Mouse (Mus musculus): ENCODE results near the gene Acan.
A peak's percentile ranks its signal among the peaks of the same experiment; 100 is the strongest.

Acan gene

GRCm38 (mm10) chr7:79053383-79053889 is at the start of gene Acan:
Gene Acan (plus strand): TSS chr7:79053483.
- DNase-seq (ENCODE audit: extremely low read depth, low read depth) = no peak

- no peak for DNase-seq (ENCODE audit: extremely low read depth, low read depth)
Measured at GRCm38 (mm10) chr7:79021293-79021905, 31.9 kb upstream of the Acan start.

- no peak for DNase-seq (ENCODE audit: extremely low read depth, low read depth)
Measured at GRCm38 (mm10) chr7:79029138-79029537, 24.1 kb upstream of the Acan start.

- no peak for DNase-seq (ENCODE audit: extremely low read depth, low read depth)
Measured at GRCm38 (mm10) chr7:79033745-79034144, 19.5 kb upstream of the Acan start.

- DNase-seq (ENCODE audit: extremely low read depth, low read depth) = no peak
Measured at GRCm38 (mm10) chr7:79034521-79034920, 18.8 kb upstream of the Acan start.

GRCm38 (mm10) chr7:79052081-79052480 is 1.2 kb upstream of the Acan start:
- DNase-seq (ENCODE audit: extremely low read depth, low read depth) = no peak

GRCm38 (mm10) chr7:79052521-79053382 is 531 bp upstream of the Acan start:
- DNase-seq (ENCODE audit: extremely low read depth, low read depth) = no peak

GRCm38 (mm10) chr7:79054111-79054510 is 828 bp downstream of the Acan start:
- DNase-seq (ENCODE audit: extremely low read depth, low read depth) = no peak

GRCm38 (mm10) chr7:79058546-79058945 is 5.3 kb downstream of the Acan start:
- DNase-seq (ENCODE audit: extremely low read depth, low read depth) = no peak

GRCm38 (mm10) chr7:79067466-79067865 is 14.2 kb downstream of the Acan start:
- DNase-seq (ENCODE audit: extremely low read depth, low read depth) = no peak

GRCm38 (mm10) chr7:79068231-79068630 is 14.9 kb downstream of the Acan start:
- DNase-seq (ENCODE audit: extremely low read depth, low read depth) = no peak

GRCm38 (mm10) chr7:79079212-79079611 is 25.9 kb downstream of the Acan start:
- DNase-seq (ENCODE audit: extremely low read depth, low read depth) = no peak

GRCm38 (mm10) chr7:79080572-79081399 is 27.5 kb downstream of the Acan start:
- peak; percentile 2 for DNase-seq (ENCODE audit: extremely low read depth, low read depth)

- no peak for DNase-seq (ENCODE audit: extremely low read depth, low read depth)
Measured at GRCm38 (mm10) chr7:79089111-79089510, 35.8 kb downstream of the Acan start.

GRCm38 (mm10) chr7:79096492-79096891 is 43.2 kb downstream of the Acan start:
- no peak for DNase-seq (ENCODE audit: extremely low read depth, low read depth)

- no peak for DNase-seq (ENCODE audit: extremely low read depth, low read depth)
Measured at GRCm38 (mm10) chr7:79113848-79114247, 60.6 kb downstream of the Acan start.

GRCm38 (mm10) chr7:79123465-79123864 is 70.2 kb downstream of the Acan start:
- DNase-seq (ENCODE audit: extremely low read depth, low read depth) = no peak

GRCm38 (mm10) chr7:79129883-79130282 is 76.6 kb downstream of the Acan start:
- no peak for DNase-seq (ENCODE audit: extremely low read depth, low read depth)

GRCm38 (mm10) chr7:79130385-79130784 is 77.1 kb downstream of the Acan start:
- no peak for DNase-seq (ENCODE audit: extremely low read depth, low read depth)

- no peak for DNase-seq (ENCODE audit: extremely low read depth, low read depth)
Measured at GRCm38 (mm10) chr7:79130843-79131444, 77.7 kb downstream of the Acan start, which contains the start of gene Hapln3. Gene Hapln3 (minus strand): TSS chr7:79131018.

- DNase-seq (ENCODE audit: extremely low read depth, low read depth) = no peak
Measured at GRCm38 (mm10) chr7:79133391-79133790, 80.1 kb downstream of the Acan start.
